Mouse (Mus musculus) kidney, postnatal 0 days (tissue): ENCODE results near the gene Aplf. TPM values are rescaled to one million over a fixed set of nuclear protein-coding genes. Genes with fewer than 3 reads are reported as not detected.

Experiments
- ATAC-seq: fragments of 200-750 bp; cut with Nextera tagmentation; replicated peaks from 2 replicates; pipeline ENCODE4 v1.8.0; 2017; ENCODE audit warnings: low read depth, moderate number of reproducible peaks, moderate TSS enrichment, moderate library complexity; ENCODE audit not compliant: low FRiP score
- DNase-seq: peaks from one replicate; pipeline ENCODE4 v3.0.0-alpha.2; 2016; ENCODE audit warnings: low spot score
- H3K27ac ChIP-seq: fragments of 300-500 bp; sonication (generic); 2 replicates; pipeline ENCODE4 v1.5.1; 2014; ENCODE audit warnings: mild to moderate bottlenecking
- H3K27me3 ChIP-seq: fragments of 300-500 bp; sonication (generic); 2 replicates; pipeline ENCODE4 v1.6.1; 2014; ENCODE audit warnings: low read length, mixed read lengths; ENCODE audit not compliant: insufficient read depth
- H3K36me3 ChIP-seq: fragments of 300-500 bp; sonication (generic); 2 replicates; pipeline ENCODE4 v1.6.1; 2014; ENCODE audit warnings: low read length, mixed read lengths; ENCODE audit not compliant: insufficient read depth
- H3K4me1 ChIP-seq: fragments of 300-500 bp; sonication (generic); replicated peaks from 2 replicates; pipeline ENCODE4 v1.6.1; 2014; ENCODE audit warnings: antibody characterized with exemption, low read length, mixed read lengths; ENCODE audit not compliant: insufficient read depth
- H3K4me2 ChIP-seq: fragments of 300-500 bp; sonication (generic); 2 replicates; pipeline ENCODE4 v1.6.1; 2014; ENCODE audit warnings: mild to moderate bottlenecking, low read length, moderate library complexity, mixed read lengths
- H3K4me3 ChIP-seq: fragments of 300-500 bp; sonication (generic); replicated peaks from 2 replicates; pipeline ENCODE4 v1.5.1; 2014; ENCODE audit warnings: low read depth, low read length
- H3K9ac ChIP-seq: fragments of 300-500 bp; sonication (generic); 2 replicates; pipeline ENCODE4 v1.6.1; 2014; ENCODE audit warnings: low read depth, low read length
- H3K9me3 ChIP-seq: fragments of 300-500 bp; sonication (generic); replicated peaks from 2 replicates; pipeline ENCODE4 v1.6.1; 2016; ENCODE audit warnings: low read length, inconsistent platforms, mixed read lengths
- CTCF ChIP-seq: IDR thresholded peaks from 2 replicates; pipeline ENCODE4 v1.5.1; 2016; ENCODE audit warnings: antibody characterized with exemption, low read depth, mild to moderate bottlenecking, moderate library complexity
- WGBS: fragments of 180-500 bp; shearing (Covaris S2); extraction: QIAGEN DNeasy Blood & Tissue Kit; methylation state at CpG from one replicate; pipeline ENCODE4 v1.1.7; 2014; 5-methylcytosine and 5-hydroxymethylcytosine counted together
- polyA plus RNA-seq: library from polyadenylated mRNA; unstranded; fragments of >200 nt; fragmentation: Nextera tagmentation; extraction: Ambion mirVana; gene quantifications from 2 replicates; pipeline ENCODE4 v1.2.1, GENCODE M21; 2015

The Aplf gene
- polyA plus RNA-seq, 1 experiment from 2014 or later = 12.7 TPM

DNA sequence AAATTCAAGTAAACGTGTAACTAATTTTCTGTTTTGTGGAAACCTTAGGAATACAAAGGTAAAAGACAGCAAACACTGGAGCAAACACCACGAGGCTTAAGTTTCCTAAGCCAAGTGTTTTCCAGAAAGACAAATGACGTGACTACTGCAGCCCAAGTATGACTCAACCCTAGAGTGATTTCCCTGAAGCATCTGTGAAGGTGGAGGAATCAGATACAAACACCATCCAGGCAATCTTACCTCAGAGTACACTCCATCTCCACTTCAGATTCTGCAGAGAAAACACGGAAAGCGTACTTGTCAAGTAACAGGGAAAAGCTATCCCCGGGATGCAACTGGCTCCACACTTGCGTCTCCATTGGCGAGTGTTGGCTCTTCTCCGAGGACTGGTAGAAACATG lies 8.5 kb downstream of the Aplf start:
- no peaks in the 10 kb centered on the region for H3K27me3 ChIP-seq
- no peak for ATAC-seq

DNA sequence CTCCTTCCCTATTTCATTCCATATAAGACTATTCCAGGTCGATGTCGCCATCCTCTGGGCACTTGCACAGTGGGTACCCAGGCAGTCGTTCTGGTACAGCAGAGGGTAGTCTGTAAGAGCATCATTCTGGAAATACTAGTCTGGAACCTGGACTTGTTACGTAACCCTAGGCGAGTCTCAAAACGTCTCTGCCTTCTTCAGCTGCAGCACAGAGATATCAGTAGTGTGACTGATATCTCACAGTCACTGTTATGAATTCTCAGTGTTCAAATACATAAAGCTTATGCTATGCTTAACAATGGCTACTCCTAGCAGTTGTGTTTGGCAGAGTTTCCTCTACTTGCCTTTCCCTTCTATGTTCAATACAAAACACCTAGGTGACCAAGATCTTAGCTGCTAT lies 9.8 kb downstream of the Aplf start:
- WGBS = 73% methylated on average over 6 of the region's 6 CpGs
- H3K4me2 ChIP-seq = no peak overlapping the region
- no peak for DNase-seq
- H3K4me3 ChIP-seq = no peak overlapping the region
- no peaks in the 10 kb centered on the region for H3K9me3 ChIP-seq
- H3K36me3 ChIP-seq = no peaks in the 10 kb centered on the region
- ATAC-seq = no peak
- H3K27ac ChIP-seq = no peak overlapping the region
- TF ChIP-seq CTCF = peak; percentile 35
- no peaks in the 10 kb centered on the region for H3K4me1 ChIP-seq
- no peaks in the 10 kb centered on the region for H3K27me3 ChIP-seq
- no peak overlapping the region for H3K9ac ChIP-seq

More for the DNA sequence above, 8.5 kb downstream of the Aplf start:
- no peak overlapping the region for H3K9ac ChIP-seq
- no peak overlapping the region for H3K4me3 ChIP-seq
- 90% methylated on average over 9 of the region's 9 CpGs for WGBS
- no peak for TF ChIP-seq CTCF
- H3K27ac ChIP-seq = no peak overlapping the region
- H3K36me3 ChIP-seq = no peaks in the 10 kb centered on the region
- H3K9me3 ChIP-seq = no peaks in the 10 kb centered on the region
- H3K4me2 ChIP-seq = no peak overlapping the region
- no peaks in the 10 kb centered on the region for H3K4me1 ChIP-seq
- no peak for DNase-seq

DNA sequence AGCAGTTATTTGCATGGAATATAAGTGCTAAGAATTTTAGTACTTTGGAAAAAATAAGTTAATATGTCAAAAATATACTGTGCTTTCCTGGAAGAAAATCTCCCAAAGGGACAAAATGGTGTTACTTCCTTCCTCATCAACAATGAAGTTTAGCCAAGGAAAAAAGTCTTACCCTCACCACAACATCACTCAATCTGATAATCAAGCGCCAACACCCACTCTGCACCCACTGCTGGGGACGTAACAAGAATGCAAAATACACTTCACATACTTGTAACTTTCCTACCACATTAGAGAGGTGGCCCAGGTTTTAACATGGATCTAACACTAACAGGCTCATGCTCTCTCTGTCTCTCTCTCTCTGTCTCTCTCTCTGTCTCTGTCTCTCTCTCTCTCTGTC lies 10.3 kb downstream of the Aplf start:
- Histone ChIP-seq H3K27ac (no peak overlapping the region), H3K9ac (no peak overlapping the region), H3K4me3 (no peak overlapping the region), H3K36me3 (no peaks in the 10 kb centered on the region), H3K4me2 (no peak overlapping the region), H3K27me3 (no peaks in the 10 kb centered on the region), H3K4me1 (no peaks in the 10 kb centered on the region), H3K9me3 (no peaks in the 10 kb centered on the region)
- ATAC-seq = no peak
- DNase-seq = no peak
- no peak for TF ChIP-seq CTCF
- WGBS = 77% methylated on average over 2 of the region's 2 CpGs

DNA sequence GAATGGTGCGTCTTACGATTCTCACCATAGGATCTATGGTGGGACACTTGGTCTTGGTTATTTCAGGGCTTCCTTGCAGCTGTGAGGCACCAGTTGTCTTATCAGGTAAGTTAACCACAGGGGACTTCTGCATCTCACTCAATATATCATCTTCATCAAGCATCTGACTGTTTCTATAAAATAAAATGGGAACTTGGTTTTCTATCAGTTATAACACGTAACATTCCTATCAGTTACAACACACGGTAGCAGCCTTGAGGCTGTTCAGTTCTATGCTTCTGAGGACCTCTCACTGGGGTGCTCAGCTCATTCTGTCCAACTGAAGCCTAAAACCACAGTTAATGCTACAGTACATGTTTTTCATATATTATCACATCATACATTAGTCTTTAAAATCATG lies 13.2 kb downstream of the Aplf start:
- no peak overlapping the region for H3K27ac ChIP-seq
- no peak for DNase-seq
- no peak for ATAC-seq
- TF ChIP-seq CTCF = no peak
- H3K9ac ChIP-seq = no peak overlapping the region
- H3K4me1 ChIP-seq = no peaks in the 10 kb centered on the region
- H3K9me3 ChIP-seq = no peaks in the 10 kb centered on the region
- no peaks in the 10 kb centered on the region for H3K36me3 ChIP-seq
- H3K4me3 ChIP-seq = no peak overlapping the region
- 97% methylated on average over 4 of the region's 4 CpGs for WGBS
- no peak overlapping the region for H3K4me2 ChIP-seq
- no peaks in the 10 kb centered on the region for H3K27me3 ChIP-seq

DNA sequence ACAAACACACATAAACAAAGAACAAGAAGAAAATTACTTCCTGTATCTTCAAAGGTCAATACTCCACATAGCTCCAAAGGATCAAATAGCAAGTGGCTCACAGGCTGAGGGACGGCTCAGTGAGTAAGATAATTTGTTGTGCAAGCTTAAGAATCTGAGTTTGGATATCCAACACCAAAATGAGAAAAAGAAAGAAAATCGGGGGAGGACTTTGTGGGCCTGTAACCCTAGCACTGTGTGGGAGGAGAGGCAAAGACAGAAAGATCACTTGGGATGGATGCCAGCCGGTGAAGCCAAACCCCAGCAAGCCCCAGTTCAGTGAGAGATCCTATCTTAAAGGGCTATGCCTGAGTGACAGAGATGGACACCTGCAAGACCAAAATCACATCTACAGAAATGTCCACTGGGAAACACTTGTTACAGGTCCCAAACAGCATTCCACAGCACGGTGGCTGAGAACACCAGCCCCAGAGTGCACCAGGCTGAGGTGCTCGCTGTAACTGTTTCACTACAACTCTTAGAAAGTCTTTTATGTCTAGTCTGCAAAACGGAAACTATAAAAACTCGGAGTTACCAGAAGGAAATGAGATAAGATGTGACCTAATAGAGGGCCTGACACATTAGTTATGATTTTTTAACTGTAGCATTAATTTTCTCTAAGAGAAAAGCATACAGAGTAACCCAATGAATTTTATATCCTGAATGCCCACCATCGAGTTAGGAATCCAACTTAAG lies 17.9 kb downstream of the Aplf start:
- Histone ChIP-seq H3K4me2 (0 out of 2 replicates have a peak overlapping the region, but pooled peaks have one; percentile 1), H3K9me3 (no peaks in the 10 kb centered on the region), H3K4me3 (no peak overlapping the region), H3K27me3 (no peaks in the 10 kb centered on the region), H3K4me1 (no peaks in the 10 kb centered on the region), H3K9ac (no peak overlapping the region), H3K27ac (peak overlapping the region; percentile 83), H3K36me3 (no peaks in the 10 kb centered on the region)
- ATAC-seq (peak; percentile 68), DNase-seq (peak; percentile 90)
- WGBS = 20% methylated on average over 8 of the region's 8 CpGs
- no peak for TF ChIP-seq CTCF

DNA sequence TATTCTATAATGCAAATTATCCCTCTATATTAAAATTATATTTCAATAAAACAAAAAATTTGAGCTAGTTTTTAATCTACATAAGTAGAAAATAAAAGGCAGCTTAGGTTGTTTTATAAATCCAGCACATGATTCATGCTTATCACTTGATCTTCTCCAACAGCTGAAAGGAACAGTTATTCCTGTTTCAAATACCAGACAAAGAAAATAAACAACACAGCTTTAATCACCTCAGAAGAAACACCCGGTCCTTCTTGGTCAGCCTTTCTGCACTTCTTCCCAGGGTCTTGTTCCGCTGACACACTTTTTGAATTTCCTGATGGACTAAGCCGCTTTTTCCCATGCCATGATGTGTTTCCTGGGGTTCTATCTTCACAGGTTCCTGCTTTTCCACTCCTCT lies 18.5 kb downstream of the Aplf start:
- Histone ChIP-seq H3K4me2 (no peak overlapping the region), H3K9me3 (no peaks in the 10 kb centered on the region), H3K4me3 (no peak overlapping the region), H3K4me1 (no peaks in the 10 kb centered on the region), H3K9ac (no peak overlapping the region), H3K36me3 (no peaks in the 10 kb centered on the region), H3K27ac (peak overlapping the region; percentile 83), H3K27me3 (no peaks in the 10 kb centered on the region)
- DNase-seq = peak; percentile 63
- no peak for ATAC-seq
- TF ChIP-seq CTCF = no peak
- 41% methylated on average over 3 of the region's 3 CpGs for WGBS

DNA sequence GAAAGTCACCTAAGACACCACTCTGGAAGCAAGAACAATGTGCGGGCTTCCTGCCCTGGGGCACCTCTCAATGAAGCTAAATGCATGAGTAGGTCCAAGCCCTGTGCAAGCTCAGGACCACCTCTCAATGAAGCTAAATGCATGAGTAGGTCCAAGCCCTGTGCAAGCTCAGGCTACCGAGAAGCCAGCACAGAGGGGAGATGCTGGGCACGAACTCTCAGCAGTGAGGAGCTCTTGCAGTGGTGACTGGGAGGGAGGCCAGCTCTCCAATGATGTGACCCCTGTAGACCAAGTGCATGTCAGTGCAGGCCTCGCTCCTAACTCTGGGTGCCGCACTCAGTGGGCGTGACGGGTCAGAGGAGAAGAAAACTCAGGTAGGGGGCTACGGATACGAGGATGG lies 19.3 kb downstream of the Aplf start:
- H3K27me3 ChIP-seq = no peaks in the 10 kb centered on the region
- no peak for TF ChIP-seq CTCF
- H3K27ac ChIP-seq = peak overlapping the region; percentile 67
- H3K9me3 ChIP-seq = no peaks in the 10 kb centered on the region
- H3K36me3 ChIP-seq = 0 out of 2 replicates have a peak, but pooled peaks cover 3% of the 10 kb centered on the region
- 67% methylated on average over 9 of the region's 9 CpGs for WGBS
- no peak overlapping the region for H3K4me3 ChIP-seq
- DNase-seq (no peak), ATAC-seq (no peak)
- no peak overlapping the region for H3K9ac ChIP-seq
- H3K4me2 ChIP-seq = no peak overlapping the region
- H3K4me1 ChIP-seq = no peaks in the 10 kb centered on the region
